Mouse (Mus musculus): ENCODE data around the gene Pex26. TPM values are rescaled to one million over a fixed set of nuclear protein-coding genes. Genes with fewer than 3 reads are reported as not detected.

The Pex26 gene
- total and polyA plus RNA-seq, 3 experiments, result 6.9 to 9.9 TPM; not detected in 1

- Histone ChIP-seq H3K4me1 (ENCODE audit: control insufficient read depth in 1 of 2, insufficient read depth in 2 of 2, low read length in 2 of 2) (peaks cover 0 to 12% of the 10 kb centered on the region in 2 experiments; a peak in 2 of 4 replicates), H3K36me3 (ENCODE audit: control insufficient read depth in 1 of 2, insufficient read depth in 2 of 2, low read length in 2 of 2) (no peaks in the 10 kb centered on the region; a peak in 1 of 4 replicates), H3K79me2 (ENCODE audit: control insufficient read depth, insufficient read depth, low read length, poor library complexity) (no peaks in the 10 kb centered on the region), H3K9me3 (replicated peaks; ENCODE audit: insufficient read depth, low read length) (no peaks in the 10 kb centered on the region), H3K4me3 (ENCODE audit: control insufficient read depth in 1 of 2, insufficient read depth in 1 of 2, low read depth in 2 of 2, low read length in 2 of 2) (no peak overlapping the region), H3K9ac (ENCODE audit: control insufficient read depth, low read depth, low read length, poor library complexity, severe bottlenecking) (no peak overlapping the region), H3K27ac (ENCODE audit: control insufficient read depth, low read depth, low read length) (no peak overlapping the region), H3K27me3 (ENCODE audit: control insufficient read depth in 1 of 2, insufficient read depth in 2 of 2, low read length in 2 of 2) (peaks cover 0 to 2% of the 10 kb centered on the region in 2 experiments; a peak in 1 of 4 replicates)
- no peak for DNase-seq (ENCODE audit: low read depth, low spot score)
- TF ChIP-seq HCFC1 (IDR thresholded peaks at IDR 0.05; ENCODE audit: low read depth, low read length) (no peak), CHD2 (IDR thresholded peaks at IDR 0.05; ENCODE audit: low read length) (no peak), GABPA (IDR thresholded peaks at IDR 0.05; ENCODE audit: low read depth, low read length) (no peak), E2F4 (IDR thresholded peaks at IDR 0.05; ENCODE audit: borderline replicate concordance, low read depth, low read length) (no peak)
Observed at GRCm38 (mm10) chr6:121154451-121155300, 28.8 kb upstream of the Pex26 start.

GRCm38 (mm10) chr6:121156030-121156429 lies 27.4 kb upstream of the Pex26 start:
- H3K9me3 ChIP-seq (replicated peaks; ENCODE audit: insufficient read depth, low read length), result no peaks in the 10 kb centered on the region
- peaks cover 0 to 2% of the 10 kb centered on the region in 2 experiments; a peak in 1 of 4 replicates for H3K27me3 ChIP-seq (ENCODE audit: control insufficient read depth in 1 of 2, insufficient read depth in 2 of 2, low read length in 2 of 2)
- DNase-seq (ENCODE audit: low read depth, low spot score), result no peak
- H3K4me3 ChIP-seq (ENCODE audit: control insufficient read depth in 1 of 2, insufficient read depth in 1 of 2, low read depth in 2 of 2, low read length in 2 of 2), result no peak overlapping the region
- peaks cover 0 to 8% of the 10 kb centered on the region in 2 experiments; a peak in 2 of 4 replicates for H3K36me3 ChIP-seq (ENCODE audit: control insufficient read depth in 1 of 2, insufficient read depth in 2 of 2, low read length in 2 of 2)
- TF ChIP-seq ELF1 (IDR thresholded peaks at IDR 0.05; ENCODE audit: low read depth, low read length) (no peak), ETS1 (IDR thresholded peaks at IDR 0.05; ENCODE audit: low read depth, low read length) (no peak), SMC3 (IDR thresholded peaks at IDR 0.05; ENCODE audit: low read depth, low read length) (no peak), GATA1 (IDR thresholded peaks at IDR 0.05; ENCODE audit: low read depth, low read length) (no peak), TAL1 (IDR thresholded peaks at IDR 0.05; ENCODE audit: low read length) (no peak), NELFE (IDR thresholded peaks at IDR 0.05; ENCODE audit: low read depth, low read length) (no peak), POLR2AphosphoS2 (IDR thresholded peaks at IDR 0.05; ENCODE audit: low read length) (no peak), SIN3A (IDR thresholded peaks at IDR 0.05; ENCODE audit: low read length) (no peak), HCFC1 (IDR thresholded peaks at IDR 0.05; ENCODE audit: low read depth, low read length) (no peak), ZC3H11A (IDR thresholded peaks at IDR 0.05; ENCODE audit: low read depth, low read length) (no peak), RAD21 (IDR thresholded peaks at IDR 0.05; ENCODE audit: low read depth, low read length) (no peak), MXI1 (IDR thresholded peaks at IDR 0.05; ENCODE audit: low read depth, low read length) (no peak), JUND (IDR thresholded peaks at IDR 0.05; ENCODE audit: low read depth, low read length) (no peak), USF1 (IDR thresholded peaks at IDR 0.05; ENCODE audit: low read depth, low read length) (no peak), POLR2AphosphoS5 (IDR thresholded peaks at IDR 0.05; ENCODE audit: borderline replicate concordance, low read depth, low read length) (no peak), UBTF (IDR thresholded peaks at IDR 0.05; ENCODE audit: borderline replicate concordance, insufficient read depth, low read depth, low read length) (no peak), USF2 (IDR thresholded peaks at IDR 0.05; ENCODE audit: borderline replicate concordance in 1 of 2, insufficient read depth in 1 of 2, low read depth in 1 of 2, low read length in 2 of 2) (no peak), GABPA (IDR thresholded peaks at IDR 0.05; ENCODE audit: low read depth, low read length) (no peak), MYC (IDR thresholded peaks at IDR 0.05; ENCODE audit: low read depth, low read length) (no peak), MEF2A (IDR thresholded peaks at IDR 0.05; ENCODE audit: extremely low read depth, insufficient replicate concordance, low read depth, low read length, poor library complexity, severe bottlenecking) (no peak)
- H3K9ac ChIP-seq (ENCODE audit: control insufficient read depth, low read depth, low read length, poor library complexity, severe bottlenecking), result no peak overlapping the region
- H3K27ac ChIP-seq (ENCODE audit: control insufficient read depth, low read depth, low read length), result no peak overlapping the region
- H3K4me1 ChIP-seq (ENCODE audit: control insufficient read depth in 1 of 2, insufficient read depth in 2 of 2, low read length in 2 of 2), result peaks cover 6 to 23% of the 10 kb centered on the region in 2 experiments; a peak in 3 of 4 replicates
- H3K79me2 ChIP-seq (ENCODE audit: control insufficient read depth, insufficient read depth, low read length, poor library complexity), result no peaks in the 10 kb centered on the region

Data from MEL (cell line).